Mouse (Mus musculus): ENCODE measurements around the gene B4gat1. TPM values are rescaled to one million over a fixed set of nuclear protein-coding genes. Genes with fewer than 3 reads are reported as not detected.

Gene B4gat1
- polyA plus RNA-seq, 1 experiment from 2014 or later, result 35.4 TPM

DNA sequence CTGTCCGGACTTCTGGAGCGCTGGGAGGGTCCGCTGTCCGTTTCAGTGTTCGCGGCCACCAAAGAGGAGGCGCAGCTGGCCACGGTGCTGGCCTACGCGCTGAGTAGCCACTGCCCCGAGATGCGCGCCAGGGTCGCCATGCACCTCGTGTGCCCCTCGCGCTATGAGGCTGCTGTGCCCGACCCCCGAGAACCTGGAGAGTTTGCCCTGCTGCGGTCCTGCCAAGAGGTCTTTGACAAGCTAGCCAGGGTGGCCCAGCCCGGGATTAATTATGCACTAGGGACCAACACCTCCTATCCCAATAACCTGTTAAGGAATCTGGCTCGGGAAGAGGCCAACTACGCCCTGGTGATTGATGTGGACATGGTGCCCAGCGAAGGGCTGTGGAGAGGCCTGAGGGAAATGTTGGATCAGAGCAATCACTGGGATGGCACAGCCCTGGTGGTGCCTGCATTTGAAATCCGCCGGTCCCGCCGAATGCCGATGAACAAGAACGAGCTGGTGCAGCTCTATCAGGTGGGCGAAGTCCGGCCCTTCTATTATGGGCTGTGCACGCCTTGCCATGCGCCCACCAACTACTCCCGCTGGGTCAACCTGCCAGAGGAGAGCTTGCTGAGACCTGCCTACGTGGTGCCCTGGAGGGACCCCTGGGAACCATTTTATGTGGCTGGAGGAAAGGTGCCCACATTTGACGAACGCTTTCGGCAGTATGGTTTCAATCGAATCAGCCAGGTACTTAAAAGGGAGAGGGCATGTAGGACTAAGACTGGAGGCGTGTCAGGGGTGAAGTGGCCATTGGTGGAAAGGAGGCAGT, 882 bp downstream of the B4gat1 start:
- Histone ChIP-seq H3K4me1 (replicated peaks; ENCODE audit: control insufficient read depth, insufficient read depth, low read length) (peaks cover 3% of the 10 kb centered on the region; the same call in 1 of the 2 replicates), H3K4me2 (replicated peaks; ENCODE audit: low read depth, low read length) (peak overlapping the region; percentile 99), H3K9me3 (ENCODE audit: control insufficient read depth, low read length) (no peaks in the 10 kb centered on the region), H3K27me3 (ENCODE audit: control insufficient read depth, insufficient read depth, low read length) (no peaks in the 10 kb centered on the region), H3K4me3 (ENCODE audit: low read depth, low read length) (peak overlapping the region; percentile 78), H3K36me3 (ENCODE audit: control insufficient read depth, insufficient read depth, low read length) (no peaks in the 10 kb centered on the region), H3K9ac (ENCODE audit: low read depth, low read length) (peak overlapping the region; percentile 89), H3K27ac (ENCODE audit: low read depth, low read length) (peak overlapping the region; percentile 76)
- 14% methylated on average over 41 of the region's 41 CpGs for WGBS
- ATAC-seq (ENCODE audit: low FRiP score), result no peak
- no peak for DNase-seq (ENCODE audit: low spot score)

DNA sequence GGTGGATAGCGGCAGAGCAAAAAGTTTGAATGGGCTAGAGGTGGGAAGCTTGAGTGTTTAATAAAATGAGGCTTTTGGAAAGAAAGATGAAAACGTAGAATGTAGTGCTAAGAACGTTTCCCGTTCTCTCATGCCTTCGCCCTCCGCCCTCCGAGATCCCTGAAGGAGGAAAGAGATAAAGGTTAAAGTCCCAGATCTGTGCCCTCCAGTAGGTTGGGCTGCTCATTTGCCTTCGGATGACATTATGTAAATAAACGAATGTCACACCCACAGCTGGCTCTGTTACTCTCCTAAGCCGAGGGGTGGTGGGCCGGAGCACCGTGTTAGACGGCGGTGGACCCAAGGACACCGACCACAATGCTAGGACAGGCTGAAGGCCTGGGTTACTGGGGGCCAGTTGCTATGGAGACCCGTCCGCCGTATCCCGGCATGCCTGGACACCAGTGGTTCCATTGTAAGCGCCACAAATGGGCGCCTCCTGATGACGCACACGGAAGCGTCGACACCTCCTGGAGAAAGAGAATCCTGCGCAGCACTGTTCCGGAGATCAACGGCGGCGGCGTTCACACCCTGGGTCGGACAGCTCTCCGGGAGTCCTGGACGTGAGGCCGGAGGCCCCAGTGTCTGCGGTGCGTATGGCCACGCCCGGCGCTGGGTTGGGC, 2.4 kb downstream of the B4gat1 start, which contains the start of gene Brms1:
Gene Brms1 (plus strand): TSS at position 493 of the 662 bp plus-strand sequence.
- DNase-seq (ENCODE audit: low spot score) (peak; percentile 98), ATAC-seq (ENCODE audit: low FRiP score) (peak; percentile 79)
- Histone ChIP-seq H3K27ac (ENCODE audit: low read depth, low read length) (peak within 1 kb of the TSS; percentile 56), H3K4me3 (ENCODE audit: low read depth, low read length) (peak within 1 kb of the TSS; percentile 78), H3K9me3 (ENCODE audit: control insufficient read depth, low read length) (no peaks in the 10 kb centered on the region), H3K9ac (ENCODE audit: low read depth, low read length) (peak within 1 kb of the TSS; percentile 86), H3K4me1 (replicated peaks; ENCODE audit: control insufficient read depth, insufficient read depth, low read length) (peaks cover 3% of the 10 kb centered on the region; the same call in 1 of the 2 replicates), H3K36me3 (ENCODE audit: control insufficient read depth, insufficient read depth, low read length) (no peaks in the 10 kb centered on the region), H3K27me3 (ENCODE audit: control insufficient read depth, insufficient read depth, low read length) (no peaks in the 10 kb centered on the region), H3K4me2 (replicated peaks; ENCODE audit: low read depth, low read length) (peak within 1 kb of the TSS; percentile 99)
- 8% methylated on average over 40 of the region's 40 CpGs for WGBS

GRCm38 (mm10) chr19:5041588-5041987, 3.0 kb downstream of the B4gat1 start:
- 2% methylated on average over 16 of the region's 16 CpGs for WGBS
- H3K27ac ChIP-seq (ENCODE audit: low read depth, low read length), result peak overlapping the region; percentile 56
- no peak for DNase-seq (ENCODE audit: low spot score)
- no peaks in the 10 kb centered on the region for H3K27me3 ChIP-seq (ENCODE audit: control insufficient read depth, insufficient read depth, low read length)
- peaks cover 3% of the 10 kb centered on the region; the same call in 1 of the 2 replicates for H3K4me1 ChIP-seq (replicated peaks; ENCODE audit: control insufficient read depth, insufficient read depth, low read length)
- H3K9ac ChIP-seq (ENCODE audit: low read depth, low read length), result peak overlapping the region; percentile 86
- H3K4me3 ChIP-seq (ENCODE audit: low read depth, low read length), result peak overlapping the region; percentile 78
- H3K9me3 ChIP-seq (ENCODE audit: control insufficient read depth, low read length), result no peaks in the 10 kb centered on the region
- ATAC-seq (ENCODE audit: low FRiP score), result peak; percentile 1; the same call in 1 of the 2 replicates
- H3K4me2 ChIP-seq (replicated peaks; ENCODE audit: low read depth, low read length), result peak overlapping the region; percentile 99
- H3K36me3 ChIP-seq (ENCODE audit: control insufficient read depth, insufficient read depth, low read length), result peaks cover 3% of the 10 kb centered on the region; the same call in 1 of the 2 replicates

DNA sequence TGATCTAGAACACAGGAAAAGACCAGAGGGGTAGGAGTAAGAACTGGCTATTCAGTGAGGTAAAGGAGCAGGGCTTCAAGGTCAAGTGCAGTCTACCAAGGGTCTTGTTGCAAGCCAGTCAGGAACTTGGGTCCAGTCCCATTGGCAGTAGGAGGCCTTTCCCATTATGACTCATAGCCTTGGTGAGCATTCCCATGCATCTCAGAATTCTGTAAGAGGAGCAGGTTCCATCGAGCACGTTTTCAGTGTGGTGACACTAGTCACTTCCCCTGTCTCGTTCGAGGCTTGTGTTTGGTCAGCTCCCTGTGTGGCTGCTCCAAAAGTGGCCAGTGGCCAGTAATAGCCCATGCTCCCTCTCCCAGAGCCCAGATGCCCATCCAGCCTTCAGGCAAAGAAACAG, 6.9 kb downstream of the B4gat1 start:
- H3K4me3 ChIP-seq (ENCODE audit: low read depth, low read length), result no peak overlapping the region
- H3K27me3 ChIP-seq (ENCODE audit: control insufficient read depth, insufficient read depth, low read length), result peaks cover 2% of the 10 kb centered on the region; the same call in 1 of the 2 replicates
- ATAC-seq (ENCODE audit: low FRiP score) (no peak), DNase-seq (ENCODE audit: low spot score) (no peak)
- no peaks in the 10 kb centered on the region for H3K9me3 ChIP-seq (ENCODE audit: control insufficient read depth, low read length)
- 75% methylated on average over 4 of the region's 4 CpGs for WGBS
- no peak overlapping the region for H3K9ac ChIP-seq (ENCODE audit: low read depth, low read length)
- H3K36me3 ChIP-seq (ENCODE audit: control insufficient read depth, insufficient read depth, low read length), result peaks cover 4% of the 10 kb centered on the region; the same call in 1 of the 2 replicates
- H3K27ac ChIP-seq (ENCODE audit: low read depth, low read length), result no peak overlapping the region
- H3K4me1 ChIP-seq (replicated peaks; ENCODE audit: control insufficient read depth, insufficient read depth, low read length), result no peaks in the 10 kb centered on the region; the same call in 1 of the 2 replicates
- H3K4me2 ChIP-seq (replicated peaks; ENCODE audit: low read depth, low read length), result no peak overlapping the region

DNA sequence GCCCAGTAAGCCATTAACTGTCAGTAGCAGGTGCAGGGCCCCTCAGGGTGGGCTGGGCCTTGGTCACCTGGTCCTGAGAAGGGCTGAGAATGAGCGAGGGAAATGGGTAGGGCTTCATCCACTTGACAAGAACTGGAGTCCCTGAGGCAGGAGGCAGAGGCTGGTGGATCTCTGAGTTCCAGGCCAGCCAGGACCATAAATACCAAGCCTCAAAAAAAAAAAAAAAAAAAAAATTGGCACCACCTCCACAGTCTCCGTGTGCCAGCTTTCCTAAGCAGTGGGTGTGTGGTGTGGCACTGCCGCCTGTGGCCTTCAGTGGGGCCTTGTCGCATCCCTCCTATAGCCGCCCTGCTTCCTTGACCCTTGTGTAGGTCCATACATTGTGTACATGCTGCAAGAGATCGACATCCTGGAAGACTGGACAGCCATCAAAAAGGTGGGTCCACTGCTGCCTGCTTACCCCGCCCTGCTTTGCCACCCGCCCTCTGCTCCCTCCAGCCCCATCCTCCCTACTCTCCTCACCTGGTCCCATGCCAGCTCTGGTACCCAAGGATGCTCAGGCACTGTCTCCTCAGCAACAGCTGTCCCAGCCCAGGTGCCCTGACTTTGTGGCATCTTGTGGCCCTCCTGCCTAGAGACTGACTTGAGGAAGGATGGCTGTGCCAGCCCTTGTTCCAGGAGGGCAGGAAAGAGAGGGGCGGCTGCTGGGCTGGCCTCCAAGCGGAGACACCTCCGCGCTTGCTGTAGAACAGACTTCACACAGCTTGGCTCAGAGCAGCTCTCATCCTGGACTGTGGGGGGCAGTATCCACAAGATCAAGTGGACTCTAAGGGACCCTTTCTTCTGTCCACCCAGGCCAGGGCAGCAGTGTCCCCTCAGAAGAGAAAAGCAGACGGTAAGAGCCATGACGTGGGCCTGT, 9.8 kb downstream of the B4gat1 start:
- H3K9ac ChIP-seq (ENCODE audit: low read depth, low read length), result no peak overlapping the region
- no peak overlapping the region for H3K4me3 ChIP-seq (ENCODE audit: low read depth, low read length)
- H3K27me3 ChIP-seq (ENCODE audit: control insufficient read depth, insufficient read depth, low read length), result peaks cover 27% of the 10 kb centered on the region
- H3K27ac ChIP-seq (ENCODE audit: low read depth, low read length), result no peak overlapping the region
- no peak overlapping the region for H3K4me2 ChIP-seq (replicated peaks; ENCODE audit: low read depth, low read length)
- H3K9me3 ChIP-seq (ENCODE audit: control insufficient read depth, low read length), result no peaks in the 10 kb centered on the region
- DNase-seq (ENCODE audit: low spot score), result no peak
- peaks cover 4% of the 10 kb centered on the region; the same call in 1 of the 2 replicates for H3K36me3 ChIP-seq (ENCODE audit: control insufficient read depth, insufficient read depth, low read length)
- no peaks in the 10 kb centered on the region for H3K4me1 ChIP-seq (replicated peaks; ENCODE audit: control insufficient read depth, insufficient read depth, low read length)
- 87% methylated on average over 14 of the region's 14 CpGs for WGBS
- no peak for ATAC-seq (ENCODE audit: low FRiP score)

GRCm38 (mm10) chr19:5049325-5049724, 10.7 kb downstream of the B4gat1 start:
- no peak overlapping the region for H3K27ac ChIP-seq (ENCODE audit: low read depth, low read length)

DNA sequence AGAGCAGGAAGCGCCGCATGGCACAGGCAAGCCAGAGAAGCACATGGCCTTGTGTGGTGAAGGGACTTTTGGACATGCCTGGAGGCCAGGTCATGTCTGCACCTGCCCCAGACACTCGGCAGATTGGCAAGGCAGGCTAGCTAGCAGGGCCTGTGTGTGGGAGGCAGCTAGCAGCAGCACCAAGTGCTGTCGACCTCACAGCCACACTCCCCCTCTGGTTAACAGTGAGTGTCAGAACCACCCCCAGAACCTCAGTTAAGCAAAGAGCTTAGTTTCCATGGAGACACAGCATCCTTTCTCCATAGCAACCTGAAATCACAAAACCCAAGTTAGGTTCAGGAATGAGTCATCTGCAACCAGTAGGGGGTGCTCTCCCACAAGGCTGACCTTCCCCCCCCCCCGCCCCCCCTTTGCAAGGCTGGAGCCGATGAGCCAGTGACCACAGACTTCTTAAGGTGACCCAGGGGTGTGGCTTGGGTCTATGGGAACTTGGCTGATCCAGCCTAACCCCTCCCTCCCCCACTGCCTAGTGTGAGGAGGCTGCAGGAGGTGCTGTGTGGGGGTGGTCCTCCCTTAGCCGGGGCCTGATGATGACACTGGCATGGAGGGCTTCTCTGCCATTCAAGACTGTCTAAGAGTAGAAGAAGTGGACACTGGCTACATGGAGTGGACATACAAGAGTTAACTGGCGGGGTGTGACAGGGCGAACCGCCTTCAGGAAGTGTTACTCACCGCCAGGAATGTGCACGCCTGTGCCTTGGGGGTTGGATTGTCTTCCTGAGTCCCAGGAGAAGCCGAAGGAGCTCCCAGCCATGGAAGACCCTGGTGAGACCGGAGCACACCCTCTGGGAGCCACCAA, 11.7 kb downstream of the B4gat1 start, which contains the start of gene Rin1:
Gene Rin1 (plus strand): TSS at position 435 of the 859 bp plus-strand sequence.
- H3K36me3 ChIP-seq (ENCODE audit: control insufficient read depth, insufficient read depth, low read length), result peaks cover 4% of the 10 kb centered on the region; the same call in 1 of the 2 replicates
- ATAC-seq (ENCODE audit: low FRiP score) (peak; percentile 24; the same call in 1 of the 2 replicates), DNase-seq (ENCODE audit: low spot score) (peak; percentile 57)
- no peaks in the 10 kb centered on the region for H3K4me1 ChIP-seq (replicated peaks; ENCODE audit: control insufficient read depth, insufficient read depth, low read length)
- H3K9me3 ChIP-seq (ENCODE audit: control insufficient read depth, low read length), result no peaks in the 10 kb centered on the region
- H3K27ac ChIP-seq (ENCODE audit: low read depth, low read length), result no peak within 1 kb of the TSS
- H3K9ac ChIP-seq (ENCODE audit: low read depth, low read length), result no peak within 1 kb of the TSS
- H3K4me3 ChIP-seq (ENCODE audit: low read depth, low read length), result no peak within 1 kb of the TSS
- H3K4me2 ChIP-seq (replicated peaks; ENCODE audit: low read depth, low read length), result 0 out of 2 replicates have a peak within 1 kb of the TSS, but pooled peaks have one; percentile 8
- 19% methylated on average over 14 of the region's 14 CpGs for WGBS
- H3K27me3 ChIP-seq (ENCODE audit: control insufficient read depth, insufficient read depth, low read length), result peaks cover 31% of the 10 kb centered on the region

More at GRCm38 (mm10) chr19:5049325-5049724, 10.7 kb downstream of the B4gat1 start:
- Histone ChIP-seq H3K36me3 (ENCODE audit: control insufficient read depth, insufficient read depth, low read length) (peaks cover 4% of the 10 kb centered on the region; the same call in 1 of the 2 replicates), H3K4me1 (replicated peaks; ENCODE audit: control insufficient read depth, insufficient read depth, low read length) (no peaks in the 10 kb centered on the region), H3K4me3 (ENCODE audit: low read depth, low read length) (no peak overlapping the region), H3K9me3 (ENCODE audit: control insufficient read depth, low read length) (no peaks in the 10 kb centered on the region), H3K9ac (ENCODE audit: low read depth, low read length) (no peak overlapping the region), H3K4me2 (replicated peaks; ENCODE audit: low read depth, low read length) (no peak overlapping the region), H3K27me3 (ENCODE audit: control insufficient read depth, insufficient read depth, low read length) (peaks cover 31% of the 10 kb centered on the region)
- DNase-seq (ENCODE audit: low spot score), result no peak
- WGBS, result 73% methylated on average over 6 of the region's 6 CpGs
- no peak for ATAC-seq (ENCODE audit: low FRiP score)
